Mouse (Mus musculus) midbrain, embryonic 14.5 days (tissue): ENCODE measurements around the gene Ttll4. TPM values are rescaled to one million over a fixed set of nuclear protein-coding genes. Genes with fewer than 3 reads are reported as not detected.

Experiments
- ATAC-seq: fragments of 200-750 bp; cut with Nextera tagmentation; 2 replicates; pipeline ENCODE4 v1.8.0; 2017; ENCODE audit warnings: moderate number of reproducible peaks, moderate library complexity; ENCODE audit not compliant: low FRiP score, low TSS enrichment
- DNase-seq: peaks from one replicate; pipeline ENCODE4 v3.0.0-alpha.2; 2015
- H3K27ac ChIP-seq: fragments of 300-500 bp; sonication (generic); replicated peaks from 2 replicates; pipeline ENCODE4 v1.5.1; 2014; ENCODE audit warnings: mild to moderate bottlenecking, low read depth, low read length, moderate library complexity
- H3K27me3 ChIP-seq: fragments of 300-500 bp; sonication (generic); 2 replicates; pipeline ENCODE4 v1.6.1; 2014; ENCODE audit warnings: low read length, control low read depth, mixed read lengths; ENCODE audit not compliant: control insufficient read depth, insufficient read depth
- H3K36me3 ChIP-seq: fragments of 300-500 bp; sonication (generic); 2 replicates; pipeline ENCODE4 v1.6.1; 2014; ENCODE audit warnings: low read length, control low read depth; ENCODE audit not compliant: control insufficient read depth, insufficient read depth
- H3K4me1 ChIP-seq: fragments of 300-500 bp; sonication (generic); 2 replicates; pipeline ENCODE4 v1.6.1; 2014; ENCODE audit warnings: mild to moderate bottlenecking, antibody characterized with exemption, low read length, control low read depth; ENCODE audit not compliant: control insufficient read depth, insufficient read depth
- H3K4me2 ChIP-seq: fragments of 300-500 bp; sonication (generic); 2 replicates; pipeline ENCODE4 v1.6.1; 2014; ENCODE audit warnings: mild to moderate bottlenecking, low read length, moderate library complexity
- H3K4me3 ChIP-seq: fragments of 300-500 bp; sonication (generic); replicated peaks from 2 replicates; pipeline ENCODE4 v1.5.1; 2014; ENCODE audit warnings: low read depth, low read length
- H3K9ac ChIP-seq: fragments of 300-500 bp; sonication (generic); replicated peaks from 2 replicates; pipeline ENCODE4 v1.6.1; 2014; ENCODE audit warnings: mild to moderate bottlenecking, low read length, moderate library complexity
- H3K9me3 ChIP-seq: fragments of 300-500 bp; sonication (generic); 2 replicates; pipeline ENCODE4 v1.6.1; 2016; ENCODE audit warnings: low read length, control low read depth, mixed read lengths; ENCODE audit not compliant: control insufficient read depth
- WGBS: fragments of 180-500 bp; shearing (Covaris S2); extraction: QIAGEN DNeasy Blood & Tissue Kit; methylation state at CpG from one replicate; pipeline ENCODE4 v1.1.7; 2014; 5-methylcytosine and 5-hydroxymethylcytosine counted together
- polyA plus RNA-seq: library from polyadenylated mRNA; unstranded; fragments of >200 nt; fragmentation: Nextera tagmentation; extraction: Ambion mirVana; gene quantifications from 2 replicates; pipeline ENCODE4 v1.2.1, GENCODE M21; 2014

The Ttll4 gene
- polyA plus RNA-seq, 1 experiment from 2014 or later, result 20.1 TPM

DNA sequence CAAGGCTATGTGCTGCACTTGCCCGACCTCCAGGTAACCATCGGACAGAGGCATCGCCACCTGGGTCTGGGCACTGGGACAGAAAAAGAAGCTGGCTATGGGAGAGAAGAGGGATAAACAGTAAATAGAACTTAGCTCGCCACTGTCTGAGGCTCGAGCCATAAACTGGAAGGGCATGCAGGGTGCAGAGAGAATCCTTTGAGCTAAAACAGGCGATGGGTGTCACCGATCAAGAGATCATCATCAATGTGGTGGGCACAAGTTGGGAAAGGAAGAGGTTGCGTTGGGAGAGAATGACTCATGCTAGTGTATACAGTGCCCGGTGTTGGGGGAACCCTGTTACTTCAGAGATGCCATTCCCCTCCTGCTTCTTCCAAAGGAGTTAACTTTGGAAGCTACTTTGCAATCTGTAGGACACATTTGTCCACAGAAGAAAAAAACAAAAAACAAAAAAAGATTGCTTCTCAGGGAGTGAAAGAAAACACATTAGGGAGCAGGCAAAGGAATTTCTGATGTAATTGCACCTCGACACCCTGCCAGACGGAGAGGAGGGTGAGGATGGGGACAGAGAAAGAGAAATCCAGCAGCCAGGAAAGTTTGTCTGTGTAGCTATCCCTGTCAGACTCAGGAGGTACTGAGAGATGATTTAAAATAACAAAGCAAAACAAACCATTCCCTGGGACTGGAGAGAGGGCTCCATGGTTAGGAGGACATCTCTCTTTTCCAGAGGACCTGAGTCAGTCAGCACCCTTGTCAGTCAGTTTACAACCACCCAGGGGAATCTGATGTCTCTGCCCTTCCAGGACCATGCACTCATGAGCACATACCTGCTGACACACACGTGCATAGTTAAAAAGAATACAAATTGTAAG lies 52.5 kb downstream of the Ttll4 start:
- H3K36me3 ChIP-seq, result no peaks in the 10 kb centered on the region
- H3K27ac ChIP-seq, result no peak overlapping the region
- DNase-seq (peak; percentile 4), ATAC-seq (no peak)
- no peaks in the 10 kb centered on the region for H3K9me3 ChIP-seq
- peaks cover 9% of the 10 kb centered on the region for H3K4me1 ChIP-seq
- H3K9ac ChIP-seq, result peak overlapping the region; percentile 51; the same call in 1 of the 2 replicates
- peak overlapping the region; percentile 71 for H3K4me2 ChIP-seq
- peak overlapping the region; percentile 37 for H3K4me3 ChIP-seq
- H3K27me3 ChIP-seq, result peaks cover 6% of the 10 kb centered on the region; the same call in 1 of the 2 replicates
- 32% methylated on average over 12 of the region's 12 CpGs for WGBS

DNA sequence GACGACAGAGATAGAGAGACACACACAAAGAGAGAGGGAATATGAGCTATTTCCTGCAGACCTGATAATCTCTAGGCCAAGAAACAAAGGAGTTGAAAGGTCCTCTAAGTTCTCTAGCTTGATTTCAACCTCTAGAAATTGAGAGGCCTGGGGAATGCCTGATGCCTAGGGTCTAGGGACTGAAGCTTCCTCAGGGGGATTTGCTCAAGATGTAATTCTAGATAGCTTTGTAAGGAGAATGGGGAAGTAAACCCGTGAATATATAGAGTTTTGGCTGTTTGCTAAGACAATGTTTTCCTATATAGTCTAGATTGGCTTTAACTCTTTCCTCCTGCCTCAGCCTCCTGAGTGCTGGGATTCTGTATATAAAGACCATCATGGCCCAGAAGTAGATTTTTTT lies 53.4 kb downstream of the Ttll4 start:
- H3K36me3 ChIP-seq, result no peaks in the 10 kb centered on the region
- H3K4me2 ChIP-seq, result no peak overlapping the region
- H3K4me3 ChIP-seq, result no peak overlapping the region
- no peak for DNase-seq
- WGBS, result 56% methylated on average over 2 of the region's 2 CpGs
- H3K4me1 ChIP-seq, result peaks cover 9% of the 10 kb centered on the region
- H3K9ac ChIP-seq, result no peak overlapping the region
- H3K27ac ChIP-seq, result no peak overlapping the region
- H3K9me3 ChIP-seq, result no peaks in the 10 kb centered on the region
- peaks cover 6% of the 10 kb centered on the region; the same call in 1 of the 2 replicates for H3K27me3 ChIP-seq
- ATAC-seq, result no peak

DNA sequence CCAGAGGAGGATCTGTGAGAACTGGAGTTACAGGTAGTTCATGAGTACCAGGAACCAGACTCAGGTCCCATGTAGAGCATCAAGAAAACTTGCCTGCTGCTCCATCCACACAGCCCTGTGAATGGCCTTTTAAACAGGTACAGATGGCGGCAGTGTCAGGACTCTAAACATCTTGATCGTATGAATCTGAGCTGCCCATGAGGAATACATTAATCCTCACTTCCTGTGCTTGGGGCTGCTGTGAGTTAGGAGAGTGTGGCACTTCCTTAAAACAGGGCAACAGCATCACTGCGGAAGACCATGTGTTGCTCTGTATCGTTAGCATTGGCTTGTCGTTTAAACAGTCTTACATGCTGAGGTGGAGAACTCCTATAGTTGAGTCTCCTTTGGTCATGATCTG lies 53.9 kb downstream of the Ttll4 start:
- no peak overlapping the region for H3K4me3 ChIP-seq
- H3K27ac ChIP-seq, result no peak overlapping the region
- H3K4me2 ChIP-seq, result no peak overlapping the region
- H3K36me3 ChIP-seq, result no peaks in the 10 kb centered on the region
- H3K9ac ChIP-seq, result no peak overlapping the region
- no peak for DNase-seq
- 84% methylated on average over 5 of the region's 5 CpGs for WGBS
- H3K4me1 ChIP-seq, result peaks cover 9% of the 10 kb centered on the region
- ATAC-seq, result no peak
- no peaks in the 10 kb centered on the region for H3K9me3 ChIP-seq
- peaks cover 6% of the 10 kb centered on the region; the same call in 1 of the 2 replicates for H3K27me3 ChIP-seq

DNA sequence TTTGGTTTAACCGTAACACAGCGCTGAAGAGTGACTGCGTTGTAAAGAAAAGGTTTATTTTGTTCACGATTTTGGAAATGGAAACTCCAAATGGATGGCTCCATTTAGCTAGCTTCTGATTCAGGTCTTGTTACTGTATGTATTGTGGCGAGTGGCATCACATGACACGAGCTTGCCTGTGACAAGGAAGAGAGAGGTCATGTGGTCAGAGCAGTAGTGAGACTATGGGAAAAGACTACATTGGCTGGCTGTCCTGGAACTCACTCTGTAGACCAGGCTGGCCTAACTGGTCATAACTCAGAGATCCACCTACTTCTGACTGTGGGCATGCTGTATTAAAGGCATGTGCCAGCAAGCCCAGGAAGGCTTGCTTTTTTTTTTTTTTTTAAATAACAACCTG lies 54.3 kb downstream of the Ttll4 start:
- H3K4me2 ChIP-seq, result no peak overlapping the region
- peaks cover 9% of the 10 kb centered on the region for H3K4me1 ChIP-seq
- no peak for ATAC-seq
- no peak overlapping the region for H3K9ac ChIP-seq
- H3K4me3 ChIP-seq, result no peak overlapping the region
- H3K27me3 ChIP-seq, result peaks cover 6% of the 10 kb centered on the region; the same call in 1 of the 2 replicates
- WGBS, result 90% methylated on average over 6 of the region's 6 CpGs
- DNase-seq, result no peak
- no peaks in the 10 kb centered on the region for H3K36me3 ChIP-seq
- H3K27ac ChIP-seq, result no peak overlapping the region
- H3K9me3 ChIP-seq, result no peaks in the 10 kb centered on the region

DNA sequence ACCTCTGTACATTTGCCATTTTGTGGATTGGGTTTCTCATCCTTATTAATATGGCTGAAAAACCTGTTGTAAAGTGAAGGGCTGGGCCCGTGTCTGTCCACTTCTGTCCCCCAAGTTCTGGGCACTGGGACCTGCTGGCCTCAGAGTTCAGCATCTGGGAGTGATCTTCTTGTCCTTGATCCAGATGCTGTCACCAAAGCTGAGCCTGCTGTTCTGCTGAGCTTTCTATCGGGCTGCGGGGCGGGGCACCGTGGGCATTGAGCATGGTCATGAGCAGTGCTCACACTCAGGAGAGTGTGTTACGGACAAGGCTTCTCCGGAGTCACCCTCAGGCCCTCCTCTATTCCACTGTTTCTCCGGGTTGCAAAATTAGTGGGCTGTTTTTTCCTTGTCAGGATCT lies 56.6 kb downstream of the Ttll4 start:
- 90% methylated on average over 8 of the region's 8 CpGs for WGBS
- no peak overlapping the region for H3K27ac ChIP-seq

DNA sequence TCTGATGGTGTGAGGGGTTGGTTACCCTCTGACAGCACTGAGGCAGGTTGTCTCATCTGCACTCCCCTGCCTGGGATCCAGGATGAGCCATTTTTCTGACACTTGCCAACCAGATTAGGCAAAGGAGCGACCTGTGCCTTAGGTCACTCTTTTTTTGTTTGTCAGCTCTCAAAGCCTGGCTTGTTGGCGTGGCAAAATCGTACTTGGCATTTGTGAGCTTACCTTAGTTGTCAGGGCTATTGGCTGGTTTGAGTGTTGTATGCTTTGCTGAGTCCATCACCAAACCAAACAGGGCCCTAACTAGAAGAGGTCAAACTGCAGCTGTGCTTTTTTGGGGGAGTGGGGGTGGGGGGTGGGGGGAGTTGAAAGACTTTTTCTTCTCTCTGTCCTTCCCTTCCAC lies 57.7 kb downstream of the Ttll4 start:
- no peak overlapping the region for H3K4me2 ChIP-seq
- DNase-seq (no peak), ATAC-seq (no peak)
- H3K4me3 ChIP-seq, result no peak overlapping the region
- H3K27ac ChIP-seq, result no peak overlapping the region
- H3K36me3 ChIP-seq, result no peaks in the 10 kb centered on the region
- no peaks in the 10 kb centered on the region for H3K4me1 ChIP-seq
- H3K9me3 ChIP-seq, result no peaks in the 10 kb centered on the region
- H3K27me3 ChIP-seq, result no peaks in the 10 kb centered on the region; the same call in 1 of the 2 replicates
- no peak overlapping the region for H3K9ac ChIP-seq
- 66% methylated on average over 3 of the region's 3 CpGs for WGBS

More for the DNA sequence above, 56.6 kb downstream of the Ttll4 start:
- no peak overlapping the region for H3K9ac ChIP-seq
- H3K9me3 ChIP-seq, result no peaks in the 10 kb centered on the region
- peaks cover 6% of the 10 kb centered on the region for H3K4me1 ChIP-seq
- no peaks in the 10 kb centered on the region for H3K36me3 ChIP-seq
- ATAC-seq, result no peak
- H3K27me3 ChIP-seq, result no peaks in the 10 kb centered on the region; the same call in 1 of the 2 replicates
- DNase-seq, result no peak
- H3K4me2 ChIP-seq, result no peak overlapping the region
- H3K4me3 ChIP-seq, result no peak overlapping the region

DNA sequence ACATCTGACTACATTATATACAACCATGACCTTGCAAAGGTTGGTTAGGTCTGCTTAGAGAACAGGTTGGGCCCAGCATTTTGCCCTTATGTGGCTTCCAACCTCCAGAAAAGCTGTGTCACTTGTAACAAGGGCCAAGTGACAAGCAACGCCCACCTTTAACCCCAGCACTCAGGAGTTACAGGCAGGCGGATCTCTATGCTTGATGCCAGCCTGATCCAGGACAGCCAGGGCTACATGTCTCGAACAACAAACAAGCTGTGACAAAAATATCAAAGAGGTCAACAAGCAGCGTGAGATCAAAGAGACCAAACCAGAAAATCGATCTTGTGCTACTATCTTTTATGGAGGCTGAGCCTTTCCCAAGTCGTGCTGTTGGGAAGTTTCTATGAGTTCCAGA lies 60.1 kb downstream of the Ttll4 start:
- Histone ChIP-seq H3K4me1 (no peaks in the 10 kb centered on the region), H3K27ac (no peak overlapping the region), H3K4me3 (no peak overlapping the region), H3K9ac (no peak overlapping the region), H3K9me3 (no peaks in the 10 kb centered on the region), H3K4me2 (no peak overlapping the region), H3K27me3 (no peaks in the 10 kb centered on the region), H3K36me3 (no peaks in the 10 kb centered on the region)
- 76% methylated on average over 6 of the region's 6 CpGs for WGBS
- ATAC-seq (no peak), DNase-seq (no peak)

DNA sequence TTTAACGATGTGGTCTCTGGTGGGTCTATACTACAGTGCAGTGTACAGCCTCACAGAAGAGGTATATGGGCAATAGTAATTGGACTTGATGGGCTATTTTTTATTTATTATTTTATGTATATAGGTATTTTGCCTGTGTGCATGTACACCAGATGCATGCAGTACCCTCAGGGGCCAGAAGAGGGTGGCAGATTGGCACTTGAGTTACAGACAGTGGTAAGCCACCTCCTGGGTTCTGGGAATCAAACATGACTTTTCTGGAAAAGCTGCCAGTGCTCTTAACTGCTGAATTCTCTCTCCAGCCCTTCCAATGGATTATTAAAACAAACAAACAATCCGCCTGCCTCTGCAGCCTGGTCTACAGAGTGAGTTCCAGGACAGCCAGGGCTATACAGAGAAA lies 62.2 kb downstream of the Ttll4 start:
- Histone ChIP-seq H3K4me2 (no peak overlapping the region), H3K4me3 (no peak overlapping the region), H3K9me3 (no peaks in the 10 kb centered on the region)

DNA sequence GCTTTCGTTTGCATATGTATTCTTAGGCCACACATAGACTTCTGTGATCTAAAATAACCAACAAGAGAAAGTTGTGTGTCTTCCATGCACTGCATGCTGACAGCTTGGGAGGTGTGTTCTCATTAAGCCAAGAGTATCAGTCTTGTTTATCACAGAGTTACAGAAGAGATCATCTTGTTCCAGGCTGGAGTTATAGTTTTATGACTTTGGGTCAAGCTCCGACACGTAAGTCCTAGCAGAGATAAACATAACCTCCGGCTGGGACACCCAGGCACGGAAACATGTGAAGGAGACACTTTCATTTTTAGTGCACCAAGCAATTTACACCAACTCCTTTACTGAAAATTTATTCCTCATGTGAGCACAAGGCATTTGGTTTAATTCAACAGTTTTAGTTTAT lies 64.6 kb downstream of the Ttll4 start:
- H3K27me3 ChIP-seq, result no peaks in the 10 kb centered on the region
- no peak for ATAC-seq
- no peak for DNase-seq
- H3K4me2 ChIP-seq, result no peak overlapping the region
- H3K27ac ChIP-seq, result no peak overlapping the region
- H3K4me3 ChIP-seq, result no peak overlapping the region
- H3K9ac ChIP-seq, result no peak overlapping the region
- H3K4me1 ChIP-seq, result no peaks in the 10 kb centered on the region
- no peaks in the 10 kb centered on the region for H3K9me3 ChIP-seq
- WGBS, result 87% methylated on average over 5 of the region's 5 CpGs
- H3K36me3 ChIP-seq, result no peaks in the 10 kb centered on the region

More for the DNA sequence above, 62.2 kb downstream of the Ttll4 start:
- H3K27me3 ChIP-seq, result no peaks in the 10 kb centered on the region
- ATAC-seq (no peak), DNase-seq (no peak)
- H3K36me3 ChIP-seq, result no peaks in the 10 kb centered on the region
- no peaks in the 10 kb centered on the region for H3K4me1 ChIP-seq
- no peak overlapping the region for H3K9ac ChIP-seq
- 77% methylated on average over 2 of the region's 2 CpGs for WGBS
- H3K27ac ChIP-seq, result no peak overlapping the region
